Mouse (Mus musculus) midbrain, embryonic 11.5 days (tissue): Measurements from ENCODE around the gene Snrnp35. TPM values are rescaled to one million over a fixed set of nuclear protein-coding genes. Genes with fewer than 3 reads are reported as not detected.

ENCODE experiments used
- ATAC-seq: fragments of 200-750 bp; cut with Nextera tagmentation; 2 replicates; pipeline ENCODE4 v1.8.0; 2017; ENCODE audit warnings: moderate TSS enrichment, moderate library complexity; ENCODE audit not compliant: low FRiP score
- DNase-seq: peaks from one replicate; pipeline ENCODE4 v3.0.0; 2015; ENCODE audit warnings: low spot score; ENCODE audit errors: missing footprints
- H3K27ac ChIP-seq: fragments of 300-500 bp; sonication (generic); 2 replicates; pipeline ENCODE4 v1.5.1; 2014; ENCODE audit warnings: low read depth, low read length
- H3K27me3 ChIP-seq: fragments of 300-500 bp; sonication (generic); 2 replicates; pipeline ENCODE4 v1.6.1; 2014; ENCODE audit warnings: mild to moderate bottlenecking, low read length, moderate library complexity, mixed read lengths; ENCODE audit not compliant: control insufficient read depth, insufficient read depth
- H3K36me3 ChIP-seq: fragments of 300-500 bp; sonication (generic); 2 replicates; pipeline ENCODE4 v1.6.1; 2014; ENCODE audit warnings: mild to moderate bottlenecking, low read length, moderate library complexity, mixed read lengths; ENCODE audit not compliant: control insufficient read depth, insufficient read depth
- H3K4me1 ChIP-seq: fragments of 300-500 bp; sonication (generic); 2 replicates; pipeline ENCODE4 v1.6.1; 2014; ENCODE audit warnings: low read length; ENCODE audit not compliant: control insufficient read depth, insufficient read depth
- H3K4me2 ChIP-seq: fragments of 300-500 bp; sonication (generic); 2 replicates; pipeline ENCODE4 v1.6.1; 2014; ENCODE audit warnings: mild to moderate bottlenecking, moderate library complexity
- H3K4me3 ChIP-seq: fragments of 300-500 bp; sonication (generic); 2 replicates; pipeline ENCODE4 v1.5.1; 2014; ENCODE audit warnings: low read depth, low read length
- H3K9ac ChIP-seq: fragments of 300-500 bp; sonication (generic); 2 replicates; pipeline ENCODE4 v1.6.1; 2014; ENCODE audit warnings: low read length
- H3K9me3 ChIP-seq: fragments of 300-500 bp; sonication (generic); 2 replicates; pipeline ENCODE4 v1.6.1; 2016; ENCODE audit warnings: low read length; ENCODE audit not compliant: control insufficient read depth
- WGBS: fragments of 180-500 bp; shearing (Covaris S2); extraction: QIAGEN DNeasy Blood & Tissue Kit; methylation state at CpG from one replicate; pipeline ENCODE4 v1.1.7; 2014; 5-methylcytosine and 5-hydroxymethylcytosine counted together
- polyA plus RNA-seq: library from polyadenylated mRNA; unstranded; fragments of >200 nt; fragmentation: Nextera tagmentation; extraction: Ambion mirVana; gene quantifications from 2 replicates; pipeline ENCODE4 v1.2.1, GENCODE M21; 2014

The Snrnp35 gene
- polyA plus RNA-seq, 1 experiment from 2014 or later = 17.3 TPM

DNA sequence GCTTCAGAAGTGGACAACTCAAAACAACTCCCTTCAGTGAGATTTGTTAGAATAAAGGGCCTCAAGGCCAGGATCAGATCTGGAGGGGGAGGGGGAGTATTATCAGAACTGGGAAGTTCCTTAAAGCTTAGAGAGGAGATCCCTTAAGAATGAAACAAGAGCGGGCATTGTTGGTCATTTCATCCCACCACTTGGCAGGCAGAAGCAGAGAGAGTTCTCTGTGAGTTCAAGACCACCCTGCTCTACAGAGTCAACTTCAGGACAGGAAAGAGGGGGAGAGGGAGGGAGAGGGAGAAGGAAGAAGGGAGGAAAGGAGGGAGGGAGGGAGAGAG lies 4.1 kb upstream of the Snrnp35 start:
- Histone ChIP-seq H3K27ac (no peak overlapping the region), H3K9ac (no peak overlapping the region), H3K36me3 (no peaks in the 10 kb centered on the region), H3K9me3 (no peaks in the 10 kb centered on the region), H3K4me3 (no peak overlapping the region), H3K4me1 (peaks cover 3% of the 10 kb centered on the region), H3K4me2 (no peak overlapping the region), H3K27me3 (no peaks in the 10 kb centered on the region)
- DNase-seq (no peak), ATAC-seq (no peak)
- WGBS = 86% methylated on average over 1 of the region's 1 CpGs

DNA sequence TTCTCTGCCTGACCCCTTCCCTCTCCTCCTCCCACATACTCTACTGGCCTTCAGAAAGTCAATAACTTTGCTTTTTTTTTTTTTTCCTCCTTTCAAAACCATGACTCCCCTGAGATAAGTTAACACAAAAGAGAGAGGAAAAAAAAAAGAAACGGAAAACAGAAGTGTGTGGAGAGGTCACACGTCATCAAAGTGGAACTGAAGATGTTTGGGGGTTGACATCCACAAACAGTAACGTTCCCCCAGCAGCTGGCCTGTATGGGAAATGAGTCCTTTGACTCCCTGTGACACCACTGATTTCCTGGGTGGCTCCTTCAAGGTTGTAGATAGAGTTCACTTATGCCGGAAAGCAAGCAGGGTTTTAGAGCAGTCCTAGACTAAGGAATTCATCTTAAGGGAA lies 2.8 kb upstream of the Snrnp35 start:
- Histone ChIP-seq H3K4me2 (no peak overlapping the region), H3K36me3 (no peaks in the 10 kb centered on the region), H3K9me3 (no peaks in the 10 kb centered on the region), H3K27ac (no peak overlapping the region), H3K4me3 (no peak overlapping the region), H3K9ac (no peak overlapping the region), H3K4me1 (peaks cover 12% of the 10 kb centered on the region), H3K27me3 (no peaks in the 10 kb centered on the region)
- ATAC-seq (no peak), DNase-seq (no peak)
- 78% methylated on average over 4 of the region's 4 CpGs for WGBS

DNA sequence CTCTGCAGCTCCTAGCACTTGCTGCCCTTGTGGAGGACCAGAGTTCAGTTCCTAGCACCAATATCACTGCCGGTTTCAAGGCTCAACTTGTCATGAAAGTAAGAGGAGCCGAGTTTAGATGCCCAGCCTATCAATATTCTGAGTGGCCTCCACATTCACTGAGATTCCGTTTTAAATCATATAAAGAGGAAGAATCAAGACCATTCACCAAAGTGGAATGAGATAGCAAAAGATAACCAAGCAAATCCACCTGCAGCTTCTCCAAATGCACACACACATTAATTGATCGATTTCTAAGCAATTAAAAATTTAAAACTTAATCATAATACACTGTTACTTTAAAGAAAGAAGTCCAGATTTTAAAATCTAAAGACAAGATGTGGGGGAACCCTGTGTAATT lies 1.2 kb upstream of the Snrnp35 start:
- no peak overlapping the region for H3K27ac ChIP-seq
- H3K4me1 ChIP-seq = peaks cover 12% of the 10 kb centered on the region
- WGBS = 90% methylated on average over 4 of the region's 4 CpGs
- H3K9me3 ChIP-seq = no peaks in the 10 kb centered on the region
- DNase-seq (no peak), ATAC-seq (no peak)
- no peaks in the 10 kb centered on the region for H3K36me3 ChIP-seq
- no peak overlapping the region for H3K4me3 ChIP-seq
- H3K9ac ChIP-seq = no peak overlapping the region
- no peaks in the 10 kb centered on the region for H3K27me3 ChIP-seq
- H3K4me2 ChIP-seq = no peak overlapping the region

DNA sequence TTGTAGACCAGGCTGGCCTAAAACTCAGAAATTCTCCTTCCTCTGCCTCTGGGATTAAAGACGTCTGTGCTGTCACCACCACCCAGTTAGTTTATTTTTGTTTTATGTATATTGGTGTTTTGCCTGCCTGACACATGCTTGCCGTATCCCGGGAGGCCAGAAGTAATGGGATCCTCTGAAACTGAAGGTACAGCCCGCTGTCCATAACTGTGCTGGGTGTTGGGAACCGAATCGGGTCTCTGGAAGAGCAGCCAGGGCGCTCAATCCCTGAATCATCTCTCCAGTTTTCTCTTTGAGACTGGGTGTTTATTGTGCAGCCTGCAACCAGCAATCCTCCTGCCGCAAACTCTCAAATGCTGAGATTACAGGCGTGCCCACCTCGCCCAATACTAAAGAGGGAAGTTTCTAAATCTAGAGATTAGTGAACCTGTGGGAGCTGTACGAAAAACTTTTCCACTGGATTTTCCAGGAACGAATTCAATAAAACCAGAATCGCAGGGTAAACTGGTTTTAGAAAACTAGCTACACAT lies 433 bp upstream of the Snrnp35 start:
- Histone ChIP-seq H3K4me2 (peak overlapping the region; percentile 60), H3K27me3 (no peaks in the 10 kb centered on the region), H3K27ac (peak overlapping the region; percentile 97), H3K4me3 (peak overlapping the region; percentile 68), H3K9me3 (no peaks in the 10 kb centered on the region), H3K36me3 (0 out of 2 replicates have a peak, but pooled peaks cover 1% of the 10 kb centered on the region), H3K9ac (peak overlapping the region; percentile 93), H3K4me1 (peaks cover 12% of the 10 kb centered on the region)
- ATAC-seq (no peak), DNase-seq (peak; percentile 96)
- 9% methylated on average over 13 of the region's 13 CpGs for WGBS

DNA sequence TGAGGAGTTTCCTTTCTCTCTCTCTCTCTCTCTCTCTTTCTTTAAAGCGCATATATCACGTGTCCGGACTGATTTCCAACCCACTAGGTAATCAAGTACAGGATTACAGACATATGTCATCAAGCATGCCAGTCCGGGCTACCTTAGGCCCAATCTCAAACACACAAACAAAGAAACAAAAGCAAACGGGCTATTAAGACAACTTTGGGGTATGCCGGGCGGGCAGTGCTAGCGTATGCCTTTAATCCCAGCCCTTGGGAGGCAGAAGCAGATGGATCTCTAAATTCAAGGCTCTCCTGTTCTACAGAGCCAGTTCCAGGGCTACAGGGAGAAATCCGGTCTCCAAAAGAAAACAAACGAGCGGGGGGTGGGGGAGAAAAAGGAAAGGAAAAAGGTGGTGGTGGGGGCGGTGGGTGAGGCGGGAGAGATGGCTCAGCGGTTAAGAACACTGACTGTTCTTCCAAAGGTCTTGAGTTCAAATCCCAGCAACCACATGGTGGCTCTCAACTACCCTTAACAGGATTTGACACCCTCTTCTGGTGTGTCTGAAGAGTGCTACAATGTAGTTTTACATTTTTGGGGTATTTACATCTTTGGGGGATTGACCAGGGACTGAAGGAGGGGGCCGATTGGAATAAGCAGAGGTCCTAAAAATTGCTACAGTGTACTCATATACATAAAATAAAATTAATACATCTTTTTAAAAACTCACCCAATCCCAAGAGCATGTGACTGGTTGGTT lies 892 bp downstream of the Snrnp35 start:
- no peaks in the 10 kb centered on the region for H3K27me3 ChIP-seq
- peak overlapping the region; percentile 97 for H3K27ac ChIP-seq
- peak overlapping the region; percentile 93 for H3K9ac ChIP-seq
- peaks cover 8% of the 10 kb centered on the region for H3K4me1 ChIP-seq
- ATAC-seq (peak; percentile 58), DNase-seq (no peak)
- 8% methylated on average over 15 of the region's 15 CpGs for WGBS
- H3K4me2 ChIP-seq = peak overlapping the region; percentile 60
- H3K9me3 ChIP-seq = no peaks in the 10 kb centered on the region
- H3K4me3 ChIP-seq = peak overlapping the region; percentile 68
- H3K36me3 ChIP-seq = 0 out of 2 replicates have a peak, but pooled peaks cover 2% of the 10 kb centered on the region

DNA sequence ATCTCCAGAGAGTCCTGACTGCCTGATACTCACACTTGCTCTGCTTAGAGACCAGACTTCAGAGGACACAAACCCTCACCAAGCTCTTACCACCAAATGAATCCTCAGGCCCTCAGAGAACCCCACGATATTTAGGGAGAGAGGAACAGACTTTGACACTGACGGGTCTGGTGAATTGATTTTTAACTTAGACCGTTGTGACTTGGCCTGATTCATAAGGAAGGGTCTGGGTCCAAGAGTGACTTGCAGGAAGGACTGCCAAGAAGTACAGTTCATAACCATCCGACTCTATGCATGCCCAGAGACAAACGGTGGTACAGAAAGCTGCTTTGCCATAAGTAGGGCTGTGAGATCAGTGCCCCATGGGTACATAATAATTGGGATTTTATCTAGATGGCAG lies 2.7 kb downstream of the Snrnp35 start:
- no peak overlapping the region for H3K27ac ChIP-seq
- H3K9me3 ChIP-seq = no peaks in the 10 kb centered on the region
- peaks cover 8% of the 10 kb centered on the region for H3K4me1 ChIP-seq
- WGBS = 92% methylated on average over 5 of the region's 5 CpGs
- no peaks in the 10 kb centered on the region for H3K27me3 ChIP-seq
- DNase-seq (no peak), ATAC-seq (no peak)
- no peak overlapping the region for H3K4me2 ChIP-seq
- no peak overlapping the region for H3K9ac ChIP-seq
- H3K4me3 ChIP-seq = no peak overlapping the region
- H3K36me3 ChIP-seq = 0 out of 2 replicates have a peak, but pooled peaks cover 2% of the 10 kb centered on the region

DNA sequence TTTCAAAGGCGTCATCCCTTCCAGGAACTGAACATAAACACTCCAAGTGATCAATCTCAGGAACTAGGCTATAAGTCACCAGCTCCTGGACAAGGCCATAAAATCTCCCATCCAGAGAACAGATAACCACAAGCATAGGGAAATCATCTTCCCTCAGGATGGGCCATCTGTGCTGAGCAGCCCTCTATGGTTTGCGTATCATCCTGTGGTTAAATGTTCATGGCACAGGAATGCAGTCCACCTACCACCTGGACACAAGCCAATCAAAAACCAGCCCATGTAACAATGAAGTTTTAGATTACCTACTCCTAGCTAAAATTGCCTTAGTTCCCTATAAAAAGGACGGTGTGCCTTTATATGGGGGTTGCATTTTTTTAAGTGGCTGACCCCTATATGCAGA lies 6.0 kb downstream of the Snrnp35 start:
- no peak for DNase-seq
- Histone ChIP-seq H3K27me3 (no peaks in the 10 kb centered on the region), H3K4me3 (no peak overlapping the region), H3K4me1 (peaks cover 8% of the 10 kb centered on the region), H3K4me2 (no peak overlapping the region), H3K36me3 (peaks cover 2% of the 10 kb centered on the region; the same call in 1 of the 2 replicates), H3K9ac (no peak overlapping the region), H3K9me3 (no peaks in the 10 kb centered on the region), H3K27ac (no peak overlapping the region)
- 95% methylated on average over 3 of the region's 3 CpGs for WGBS
- no peak for ATAC-seq

DNA sequence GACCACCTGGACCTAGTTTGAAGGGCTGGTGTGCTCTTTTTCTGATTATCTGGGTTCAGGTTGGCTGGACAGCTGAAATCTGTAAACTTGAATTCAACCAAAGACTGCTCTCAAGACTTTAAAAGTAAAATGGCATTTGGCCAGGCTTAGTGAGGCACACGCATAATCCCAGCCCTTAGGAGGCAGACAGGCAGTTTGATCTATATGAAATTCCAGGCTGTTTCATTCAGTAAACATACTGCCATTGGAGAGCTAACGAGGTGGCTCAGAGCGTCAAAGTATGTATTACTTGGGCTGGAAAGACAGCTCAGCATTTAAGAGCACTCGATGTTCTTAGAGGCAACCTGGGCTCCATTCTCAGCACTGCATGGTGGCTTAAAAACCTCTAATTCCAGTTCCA lies 8.8 kb downstream of the Snrnp35 start:
- Histone ChIP-seq H3K9ac (no peak overlapping the region), H3K4me3 (no peak overlapping the region), H3K4me2 (no peak overlapping the region), H3K27ac (no peak overlapping the region), H3K36me3 (peaks cover 6% of the 10 kb centered on the region), H3K4me1 (no peaks in the 10 kb centered on the region), H3K27me3 (no peaks in the 10 kb centered on the region), H3K9me3 (no peaks in the 10 kb centered on the region)
- WGBS = 92% methylated on average over 4 of the region's 4 CpGs
- DNase-seq (no peak), ATAC-seq (no peak)

DNA sequence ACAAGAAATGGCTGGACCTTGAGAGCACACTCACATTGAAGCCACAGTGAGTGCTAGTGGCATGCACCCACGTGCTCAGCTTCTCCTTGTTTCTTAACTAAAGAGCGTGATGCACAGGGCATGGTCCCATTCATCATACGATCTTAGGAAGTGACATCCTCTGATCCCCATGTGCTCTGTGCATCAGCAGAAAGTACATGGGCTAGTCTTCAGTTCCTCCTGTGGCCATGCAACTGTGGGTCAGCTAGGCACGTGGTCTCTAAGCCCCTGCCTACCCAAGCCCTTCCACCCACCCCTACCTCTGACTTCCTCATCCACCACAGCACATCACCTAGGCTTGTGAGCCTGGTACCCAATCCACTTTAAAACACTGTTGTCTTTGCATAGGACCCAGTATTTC lies 9.7 kb downstream of the Snrnp35 start:
- Histone ChIP-seq H3K4me1 (no peaks in the 10 kb centered on the region), H3K4me2 (no peak overlapping the region), H3K4me3 (no peak overlapping the region), H3K9me3 (no peaks in the 10 kb centered on the region), H3K27me3 (no peaks in the 10 kb centered on the region), H3K9ac (no peak overlapping the region), H3K27ac (no peak overlapping the region), H3K36me3 (peaks cover 7% of the 10 kb centered on the region)
- no peak for ATAC-seq
- DNase-seq = no peak
- 97% methylated on average over 4 of the region's 4 CpGs for WGBS
